Mouse (Mus musculus): ENCODE measurements at regions not wholly inside any gene's neighbourhood (a gene's known extent, or its start where the extent isn't known, plus 50 kb on each side); places are given as distances from the start of the nearest gene placed in this dataset.

DNA sequence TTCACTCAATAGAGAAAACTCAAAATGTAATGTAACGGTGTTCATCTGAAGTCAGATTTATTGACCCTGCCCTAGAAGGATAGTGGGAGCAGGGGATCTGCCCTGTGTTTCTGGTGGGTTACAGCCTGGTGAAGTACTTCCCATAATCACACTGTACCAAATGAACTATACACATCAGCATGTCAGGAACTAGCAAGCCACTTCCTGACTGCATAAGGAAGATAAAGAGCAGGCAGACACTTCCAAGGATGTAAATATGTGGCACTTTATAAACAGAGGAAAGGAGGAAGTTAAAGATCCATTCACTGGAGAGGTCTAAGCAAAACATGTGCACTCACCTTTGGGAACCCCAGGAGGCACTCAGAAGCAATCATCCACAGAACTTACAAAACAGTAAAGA, 501.4 kb upstream of the Dmac1 start:
- no peak for TF ChIP-seq CTCF (IDR thresholded peaks at IDR 0.05; ENCODE audit: low read depth)
- WGBS = 85% methylated on average over 1 of the region's 1 CpGs
- ATAC-seq (replicated peaks; ENCODE audit: low FRiP score, low read depth) (no peak), DNase-seq (ENCODE audit: low spot score) (no peak)
- H3K4me3 ChIP-seq (replicated peaks; ENCODE audit: low read depth, low read length) = no peak overlapping the region
- H3K36me3 ChIP-seq (ENCODE audit: insufficient read depth, low read length) = no peaks in the 10 kb centered on the region
- no peak overlapping the region for H3K4me2 ChIP-seq (ENCODE audit: low read length)
- H3K27ac ChIP-seq = no peak overlapping the region
- H3K4me1 ChIP-seq (replicated peaks; ENCODE audit: insufficient read depth, low read length) = no peaks in the 10 kb centered on the region
- no peaks in the 10 kb centered on the region for H3K9me3 ChIP-seq (replicated peaks; ENCODE audit: low read length)
- no peak overlapping the region for H3K9ac ChIP-seq (ENCODE audit: low read depth, low read length)
- H3K27me3 ChIP-seq (ENCODE audit: insufficient read depth, low read length) = no peaks in the 10 kb centered on the region

DNA sequence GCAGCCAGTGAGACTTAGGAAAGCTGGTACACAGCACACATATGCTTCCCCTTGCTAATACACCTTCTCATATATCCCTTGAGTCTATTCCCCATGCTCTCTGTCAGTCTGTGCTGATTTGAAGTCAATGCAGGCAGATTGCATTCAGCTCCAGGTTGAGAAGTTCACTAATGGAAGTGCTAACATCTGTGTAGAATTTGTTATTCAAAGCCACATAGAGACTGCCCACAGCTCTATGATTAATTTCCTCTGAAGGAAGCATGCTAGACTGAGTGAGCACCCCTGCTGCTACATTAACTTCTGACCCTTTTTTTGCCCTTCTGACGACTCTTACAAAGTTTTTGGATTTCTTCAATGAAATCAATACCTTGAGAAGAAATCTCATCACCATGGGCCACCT, 486.0 kb upstream of the Dmac1 start:
- Histone ChIP-seq H3K9me3 (replicated peaks; ENCODE audit: low read length) (no peaks in the 10 kb centered on the region), H3K4me3 (replicated peaks; ENCODE audit: low read depth, low read length) (no peak overlapping the region), H3K27me3 (ENCODE audit: insufficient read depth, low read length) (no peaks in the 10 kb centered on the region), H3K4me2 (ENCODE audit: low read length) (no peak overlapping the region), H3K9ac (ENCODE audit: low read depth, low read length) (no peak overlapping the region), H3K36me3 (ENCODE audit: insufficient read depth, low read length) (no peaks in the 10 kb centered on the region), H3K27ac (no peak overlapping the region), H3K4me1 (replicated peaks; ENCODE audit: insufficient read depth, low read length) (no peaks in the 10 kb centered on the region)
- WGBS = 3% methylated on average over 1 of the region's 1 CpGs
- no peak for TF ChIP-seq CTCF (IDR thresholded peaks at IDR 0.05; ENCODE audit: low read depth)
- DNase-seq (ENCODE audit: low spot score) (no peak), ATAC-seq (replicated peaks; ENCODE audit: low FRiP score, low read depth) (no peak)

DNA sequence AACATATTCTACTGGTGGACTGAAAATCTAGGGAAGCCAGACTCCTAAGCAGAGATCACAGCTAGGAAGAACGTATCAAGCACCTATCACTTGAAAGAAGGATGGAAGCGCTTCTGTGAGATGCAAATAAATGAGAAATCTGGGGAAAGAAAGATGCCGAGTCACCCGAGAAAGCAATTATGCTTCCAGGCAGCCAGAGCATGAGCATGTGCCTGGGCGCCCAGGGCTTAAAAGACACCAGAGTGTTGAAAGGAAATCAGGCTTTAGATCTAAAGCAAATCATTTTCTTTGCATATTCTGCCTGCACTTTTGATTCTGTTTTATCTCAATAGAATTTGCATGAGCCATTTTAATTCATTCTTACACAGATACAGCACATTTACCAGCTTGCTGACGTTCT, 466.5 kb upstream of the Dmac1 start:
- no peaks in the 10 kb centered on the region for H3K9me3 ChIP-seq (replicated peaks; ENCODE audit: low read length)
- no peak overlapping the region for H3K4me3 ChIP-seq (replicated peaks; ENCODE audit: low read depth, low read length)
- H3K27me3 ChIP-seq (ENCODE audit: insufficient read depth, low read length) = no peaks in the 10 kb centered on the region
- 57% methylated on average over 6 of the region's 6 CpGs for WGBS
- no peak overlapping the region for H3K9ac ChIP-seq (ENCODE audit: low read depth, low read length)
- H3K4me1 ChIP-seq (replicated peaks; ENCODE audit: insufficient read depth, low read length) = no peaks in the 10 kb centered on the region
- ATAC-seq (replicated peaks; ENCODE audit: low FRiP score, low read depth) (no peak), DNase-seq (ENCODE audit: low spot score) (no peak)
- TF ChIP-seq CTCF (IDR thresholded peaks at IDR 0.05; ENCODE audit: low read depth) = no peak
- H3K36me3 ChIP-seq (ENCODE audit: insufficient read depth, low read length) = no peaks in the 10 kb centered on the region
- H3K4me2 ChIP-seq (ENCODE audit: low read length) = no peak overlapping the region
- no peak overlapping the region for H3K27ac ChIP-seq

DNA sequence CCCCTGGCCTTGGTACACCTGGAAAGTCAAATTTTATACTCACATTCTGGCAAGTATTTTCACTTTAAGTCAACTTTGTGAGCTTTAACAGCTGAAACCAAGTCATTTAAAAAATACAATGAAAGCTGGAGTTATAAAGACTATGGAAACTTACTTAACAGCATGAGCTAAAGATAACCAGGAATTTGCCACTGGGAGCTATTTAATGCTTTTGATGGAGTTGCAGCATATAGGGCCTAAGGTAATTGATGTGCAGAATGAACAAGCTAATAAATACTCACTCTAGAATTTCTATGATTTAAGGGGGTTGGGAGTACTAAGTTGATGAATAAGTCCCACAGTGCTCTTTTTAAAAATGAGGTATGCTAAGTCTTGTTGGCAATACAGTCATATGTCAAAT, 463.5 kb upstream of the Dmac1 start:
- no peak for TF ChIP-seq CTCF (IDR thresholded peaks at IDR 0.05; ENCODE audit: low read depth)
- Histone ChIP-seq H3K36me3 (ENCODE audit: insufficient read depth, low read length) (no peaks in the 10 kb centered on the region), H3K4me1 (replicated peaks; ENCODE audit: insufficient read depth, low read length) (no peaks in the 10 kb centered on the region), H3K9me3 (replicated peaks; ENCODE audit: low read length) (no peaks in the 10 kb centered on the region), H3K9ac (ENCODE audit: low read depth, low read length) (no peak overlapping the region), H3K27me3 (ENCODE audit: insufficient read depth, low read length) (no peaks in the 10 kb centered on the region), H3K4me2 (ENCODE audit: low read length) (no peak overlapping the region), H3K4me3 (replicated peaks; ENCODE audit: low read depth, low read length) (no peak overlapping the region), H3K27ac (no peak overlapping the region)
- DNase-seq (ENCODE audit: low spot score) = no peak
- ATAC-seq (replicated peaks; ENCODE audit: low FRiP score, low read depth) = no peak

DNA sequence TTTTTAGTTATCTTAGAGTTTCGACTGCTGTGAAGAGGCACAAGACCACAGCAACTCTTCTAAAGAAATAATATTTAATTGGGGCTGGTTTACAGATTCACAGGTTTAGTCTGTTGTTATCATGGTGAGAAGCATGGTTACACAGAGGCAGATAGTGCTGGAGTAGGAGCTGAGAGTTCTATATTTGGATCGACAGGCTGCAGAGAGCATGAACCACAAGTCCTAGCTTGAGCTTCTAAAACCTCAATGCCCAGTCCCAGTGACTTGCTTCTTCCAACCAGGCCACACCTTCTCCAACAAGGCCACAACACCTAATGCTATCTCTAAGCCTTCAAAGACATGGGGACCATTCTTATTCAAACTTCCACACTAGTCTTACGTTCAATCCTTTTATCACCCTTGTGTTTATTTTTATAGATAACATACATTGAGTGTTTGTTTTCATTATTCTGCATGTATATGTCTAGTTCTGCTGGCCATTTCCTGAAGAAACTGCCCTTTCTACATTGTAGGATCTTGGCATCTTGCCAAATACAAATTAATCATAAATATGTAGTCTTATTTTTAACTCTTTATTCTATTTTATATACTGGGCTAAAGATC, 452.8 kb upstream of the Dmac1 start:
- 68% methylated on average over 3 of the region's 3 CpGs for WGBS
- Histone ChIP-seq H3K27me3 (ENCODE audit: insufficient read depth, low read length) (no peaks in the 10 kb centered on the region), H3K9me3 (replicated peaks; ENCODE audit: low read length) (no peaks in the 10 kb centered on the region), H3K4me1 (replicated peaks; ENCODE audit: insufficient read depth, low read length) (no peaks in the 10 kb centered on the region), H3K27ac (no peak overlapping the region), H3K36me3 (ENCODE audit: insufficient read depth, low read length) (no peaks in the 10 kb centered on the region), H3K4me2 (ENCODE audit: low read length) (no peak overlapping the region), H3K9ac (ENCODE audit: low read depth, low read length) (no peak overlapping the region), H3K4me3 (replicated peaks; ENCODE audit: low read depth, low read length) (no peak overlapping the region)
- DNase-seq (ENCODE audit: low spot score) (no peak), ATAC-seq (replicated peaks; ENCODE audit: low FRiP score, low read depth) (no peak)
- no peak for TF ChIP-seq CTCF (IDR thresholded peaks at IDR 0.05; ENCODE audit: low read depth)

DNA sequence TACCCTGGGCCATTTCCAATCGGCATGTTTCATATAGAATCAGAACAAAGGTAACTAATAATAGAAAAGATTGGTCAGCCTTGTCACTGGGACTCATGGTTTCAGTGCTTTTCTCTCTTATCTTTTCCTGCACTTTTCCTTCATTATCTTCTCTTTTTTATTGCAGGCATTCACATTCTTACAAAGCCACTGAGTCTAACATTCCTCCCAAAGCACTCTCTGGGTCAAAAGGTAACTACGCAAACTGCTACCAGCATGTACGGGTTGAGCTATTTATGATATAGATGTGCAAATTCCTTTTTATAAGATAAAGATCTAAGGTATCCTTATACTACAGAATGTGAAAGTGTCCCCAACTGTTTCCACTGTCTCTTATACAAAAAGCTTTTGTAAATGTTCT, 436.5 kb upstream of the Dmac1 start:
- Histone ChIP-seq H3K4me3 (replicated peaks; ENCODE audit: low read depth, low read length) (no peak overlapping the region), H3K27ac (no peak overlapping the region), H3K4me2 (ENCODE audit: low read length) (no peak overlapping the region), H3K36me3 (ENCODE audit: insufficient read depth, low read length) (no peaks in the 10 kb centered on the region), H3K27me3 (ENCODE audit: insufficient read depth, low read length) (no peaks in the 10 kb centered on the region), H3K9me3 (replicated peaks; ENCODE audit: low read length) (no peaks in the 10 kb centered on the region), H3K4me1 (replicated peaks; ENCODE audit: insufficient read depth, low read length) (no peaks in the 10 kb centered on the region), H3K9ac (ENCODE audit: low read depth, low read length) (no peak overlapping the region)
- WGBS = 90% methylated on average over 3 of the region's 3 CpGs
- DNase-seq (ENCODE audit: low spot score) (no peak), ATAC-seq (replicated peaks; ENCODE audit: low FRiP score, low read depth) (no peak)
- no peak for TF ChIP-seq CTCF (IDR thresholded peaks at IDR 0.05; ENCODE audit: low read depth)

DNA sequence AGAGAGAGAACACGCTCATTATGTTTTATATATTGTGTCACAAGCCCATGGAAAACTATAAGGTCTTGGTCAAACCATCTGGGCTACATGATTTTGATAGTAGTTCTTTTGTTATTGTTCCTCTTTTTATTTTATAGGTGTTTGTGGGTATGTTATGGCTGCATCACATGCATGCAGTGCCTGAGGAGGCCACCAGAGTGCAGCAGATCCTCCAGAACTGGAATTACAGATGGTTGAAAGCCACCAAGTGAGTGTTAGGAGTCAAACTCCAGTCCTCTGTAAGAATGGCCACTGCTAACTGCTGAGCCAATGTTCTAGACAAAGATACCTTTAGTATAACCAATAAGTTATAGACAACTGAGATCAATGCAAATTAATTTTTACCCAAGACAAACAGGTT, 435.9 kb upstream of the Dmac1 start:
- Histone ChIP-seq H3K9me3 (replicated peaks; ENCODE audit: low read length) (no peaks in the 10 kb centered on the region), H3K27ac (no peak overlapping the region), H3K4me3 (replicated peaks; ENCODE audit: low read depth, low read length) (no peak overlapping the region), H3K4me2 (ENCODE audit: low read length) (no peak overlapping the region), H3K4me1 (replicated peaks; ENCODE audit: insufficient read depth, low read length) (no peaks in the 10 kb centered on the region), H3K27me3 (ENCODE audit: insufficient read depth, low read length) (no peaks in the 10 kb centered on the region), H3K36me3 (ENCODE audit: insufficient read depth, low read length) (no peaks in the 10 kb centered on the region), H3K9ac (ENCODE audit: low read depth, low read length) (no peak overlapping the region)
- peak; percentile 54 for TF ChIP-seq CTCF (IDR thresholded peaks at IDR 0.05; ENCODE audit: low read depth)
- no peak for DNase-seq (ENCODE audit: low spot score)
- WGBS = 85% methylated on average over 1 of the region's 1 CpGs
- ATAC-seq (replicated peaks; ENCODE audit: low FRiP score, low read depth) = no peak
